Mouse (Mus musculus): ENCODE data around the gene Mlana. TPM values are rescaled to one million over a fixed set of nuclear protein-coding genes. Genes with fewer than 3 reads are reported as not detected.

The Mlana gene
- polyA plus RNA-seq, 1 experiment from 2014 or later, result not detected

DNA sequence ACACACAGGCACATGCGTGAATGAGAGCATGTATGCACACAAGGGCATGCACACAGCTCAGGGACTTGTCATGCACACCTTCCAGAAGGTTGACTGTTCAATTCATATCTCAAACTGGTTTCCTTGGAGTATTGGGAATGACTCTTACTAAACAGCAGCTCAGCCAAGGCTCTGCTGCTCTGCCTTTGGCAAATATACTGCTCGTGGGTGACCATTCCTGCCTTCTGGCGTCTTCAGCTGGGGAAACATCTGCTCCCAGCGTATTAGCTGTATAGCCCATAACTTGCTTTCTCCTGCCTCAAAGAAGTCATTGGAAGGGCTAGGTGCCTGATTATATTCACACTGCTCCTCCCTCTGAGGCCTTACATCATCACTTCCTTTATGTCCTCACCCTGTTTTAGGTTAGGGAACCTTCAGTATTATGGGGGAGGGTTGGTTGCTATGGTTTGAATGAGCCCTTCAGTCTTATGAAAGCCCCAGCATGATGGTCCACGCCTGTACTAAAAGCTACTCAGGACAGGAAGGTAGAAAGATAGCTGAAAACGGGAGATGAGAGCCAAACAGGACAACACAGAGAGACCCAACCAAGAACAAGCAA, 19.3 kb upstream of the Mlana start:
- no peaks in the 10 kb centered on the region for H3K4me1 ChIP-seq (replicated peaks)
- no peak for ATAC-seq
- no peak overlapping the region for H3K27ac ChIP-seq
- H3K4me3 ChIP-seq (replicated peaks), result no peak overlapping the region
- H3K9ac ChIP-seq, result no peak overlapping the region
- H3K9me3 ChIP-seq, result no peaks in the 10 kb centered on the region
- H3K36me3 ChIP-seq, result no peaks in the 10 kb centered on the region
- H3K4me2 ChIP-seq (replicated peaks), result no peak overlapping the region
- no peaks in the 10 kb centered on the region for H3K27me3 ChIP-seq (replicated peaks)
- 77% methylated on average over 6 of the region's 6 CpGs for WGBS

DNA sequence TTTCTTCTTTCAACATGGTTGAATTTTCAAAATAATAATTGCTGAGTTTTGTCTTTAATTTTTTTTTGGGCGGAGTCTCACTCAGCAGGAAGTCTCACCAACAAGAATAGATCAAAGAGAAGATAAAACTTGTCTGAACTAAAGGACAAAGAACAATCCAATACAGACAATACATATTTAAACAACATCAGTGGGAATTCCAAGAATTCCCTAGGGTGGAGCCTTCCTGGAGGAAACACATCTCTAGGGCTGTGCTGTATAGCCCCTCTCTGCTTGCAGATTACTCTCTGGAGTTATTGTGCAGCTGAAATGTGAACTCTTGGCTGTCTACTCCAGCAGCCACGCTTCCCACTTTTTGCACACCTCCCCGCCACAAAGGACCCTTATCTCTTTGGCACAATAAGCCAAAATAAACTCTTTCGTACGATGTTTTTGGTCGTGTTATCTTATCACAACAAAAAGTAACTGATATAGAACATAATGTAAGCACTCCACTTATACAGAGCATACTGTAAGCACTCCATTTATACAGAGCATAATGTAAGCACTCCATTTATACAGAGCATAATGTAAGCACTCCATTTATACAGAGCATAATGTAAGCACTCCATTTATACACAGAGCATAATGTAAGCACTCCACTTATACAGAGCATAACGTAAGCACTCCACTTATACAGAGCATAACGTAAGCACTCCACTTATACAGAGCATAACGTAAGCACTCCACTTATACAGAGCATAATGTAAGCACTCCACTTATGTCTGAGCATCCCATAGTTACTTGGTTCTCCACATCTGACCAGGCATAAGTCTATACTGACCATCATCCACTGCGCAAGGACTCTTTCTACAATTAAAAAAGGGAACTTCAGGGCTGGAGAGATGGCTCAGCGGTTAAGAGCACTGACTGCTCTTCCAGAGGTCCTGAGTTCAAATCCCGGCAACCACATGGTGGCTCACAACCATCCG, 17.2 kb upstream of the Mlana start:
- no peaks in the 10 kb centered on the region for H3K36me3 ChIP-seq

DNA sequence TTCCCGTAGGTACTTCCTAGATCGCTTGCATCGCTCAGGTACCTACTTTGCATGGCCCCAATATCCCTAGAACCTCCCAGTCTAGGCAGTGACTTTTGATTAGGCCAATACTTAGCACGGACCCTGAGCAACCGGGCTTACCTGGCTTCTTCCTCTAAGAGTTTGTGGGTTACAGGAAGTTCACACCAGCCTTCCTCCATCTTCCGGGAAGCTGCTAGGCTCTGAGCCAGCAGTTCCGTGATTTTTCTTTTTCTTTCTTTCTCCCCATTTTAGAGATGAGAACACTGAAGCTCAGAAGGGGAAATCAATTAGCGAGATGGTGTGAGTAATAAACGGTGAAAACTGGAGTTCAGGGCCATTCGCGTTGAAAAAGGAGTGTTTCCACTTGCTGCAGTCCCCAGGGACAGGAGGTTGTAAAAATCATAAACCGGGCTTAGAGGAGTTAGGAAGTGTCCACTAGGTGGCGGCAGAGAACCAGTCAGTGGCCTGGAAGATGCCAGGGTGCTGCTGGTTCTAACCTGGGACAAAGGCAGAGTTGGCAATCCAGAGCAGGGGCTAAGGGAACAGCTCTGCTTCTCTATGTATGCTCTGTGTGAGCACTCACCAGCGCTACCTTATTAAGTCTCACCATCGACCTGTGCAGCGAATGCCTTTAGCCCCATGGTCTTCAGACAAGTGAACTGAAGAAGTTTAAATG, 13.6 kb upstream of the Mlana start:
- H3K9ac ChIP-seq, result no peak overlapping the region
- 0 out of 2 replicates have a peak, but pooled peaks cover 2% of the 10 kb centered on the region for H3K9me3 ChIP-seq
- no peak overlapping the region for H3K4me2 ChIP-seq (replicated peaks)
- ATAC-seq, result peak; percentile 20; the same call in 1 of the 2 replicates
- 52% methylated on average over 16 of the region's 16 CpGs for WGBS
- H3K4me3 ChIP-seq (replicated peaks), result no peak overlapping the region
- H3K27me3 ChIP-seq (replicated peaks), result no peaks in the 10 kb centered on the region
- H3K27ac ChIP-seq, result no peak overlapping the region
- no peaks in the 10 kb centered on the region for H3K36me3 ChIP-seq
- H3K4me1 ChIP-seq (replicated peaks), result no peaks in the 10 kb centered on the region

More for the DNA sequence above, 17.2 kb upstream of the Mlana start:
- 56% methylated on average over 13 of the region's 13 CpGs for WGBS
- ATAC-seq, result no peak
- no peaks in the 10 kb centered on the region for H3K27me3 ChIP-seq (replicated peaks)
- 0 out of 2 replicates have a peak, but pooled peaks cover 2% of the 10 kb centered on the region for H3K9me3 ChIP-seq
- H3K4me3 ChIP-seq (replicated peaks), result no peak overlapping the region
- H3K27ac ChIP-seq, result no peak overlapping the region
- H3K4me1 ChIP-seq (replicated peaks), result no peaks in the 10 kb centered on the region
- H3K9ac ChIP-seq, result no peak overlapping the region
- no peak overlapping the region for H3K4me2 ChIP-seq (replicated peaks)

DNA sequence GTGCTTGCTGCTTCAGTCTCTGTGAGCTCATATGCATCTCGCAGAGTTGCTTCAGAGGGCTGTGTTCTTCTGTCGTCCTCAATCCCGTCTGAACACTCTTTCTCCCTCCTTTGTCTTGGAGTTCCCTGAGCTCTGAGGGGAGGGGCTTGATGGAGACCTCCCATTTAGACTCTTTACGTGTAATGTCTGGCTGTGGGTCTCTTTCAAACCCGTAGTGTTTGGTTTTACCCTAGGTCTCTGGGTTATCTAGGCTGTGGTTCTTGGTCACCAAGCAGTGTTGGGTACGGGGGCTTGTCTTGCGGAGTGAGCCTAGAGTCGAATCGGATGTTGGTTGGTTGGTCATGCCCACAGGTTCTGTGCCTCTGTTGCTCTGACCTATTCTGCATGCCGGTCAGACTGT, 2.6 kb upstream of the Mlana start:
- Histone ChIP-seq H3K9ac (no peak overlapping the region), H3K27ac (no peak overlapping the region), H3K4me3 (replicated peaks) (no peak overlapping the region), H3K36me3 (no peaks in the 10 kb centered on the region), H3K27me3 (replicated peaks) (no peaks in the 10 kb centered on the region), H3K4me1 (replicated peaks) (no peaks in the 10 kb centered on the region), H3K4me2 (replicated peaks) (no peak overlapping the region), H3K9me3 (no peaks in the 10 kb centered on the region)
- no peak for ATAC-seq
- WGBS, result 88% methylated on average over 10 of the region's 10 CpGs

DNA sequence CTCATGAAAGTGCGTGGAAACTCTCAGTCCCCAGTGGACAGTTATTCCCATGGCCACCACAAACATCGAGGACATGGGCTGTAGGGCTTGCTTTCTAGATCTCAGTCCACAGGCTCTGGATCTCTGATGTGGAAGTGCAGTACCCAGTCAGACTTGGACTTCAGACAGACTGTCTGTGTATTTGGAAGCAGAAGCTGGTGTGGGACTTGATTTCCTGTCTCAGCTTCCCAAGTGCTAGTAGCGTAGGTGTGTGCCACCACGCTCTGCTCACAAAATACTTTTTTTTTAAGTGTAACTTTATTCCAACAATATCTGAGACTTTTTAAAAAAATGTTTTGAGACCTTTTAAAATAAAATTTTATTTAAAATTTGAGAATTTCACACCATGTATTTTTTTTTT, 1.3 kb upstream of the Mlana start:
- no peak overlapping the region for H3K4me3 ChIP-seq (replicated peaks)
- H3K4me1 ChIP-seq (replicated peaks), result no peaks in the 10 kb centered on the region
- H3K27me3 ChIP-seq (replicated peaks), result no peaks in the 10 kb centered on the region
- no peaks in the 10 kb centered on the region for H3K9me3 ChIP-seq
- H3K4me2 ChIP-seq (replicated peaks), result no peak overlapping the region
- whole genome bisulfite sequencing, result 87% methylated on average over 4 of the region's 4 CpGs
- no peaks in the 10 kb centered on the region for H3K36me3 ChIP-seq
- no peak overlapping the region for H3K27ac ChIP-seq
- H3K9ac ChIP-seq, result no peak overlapping the region
- ATAC-seq, result no peak

DNA sequence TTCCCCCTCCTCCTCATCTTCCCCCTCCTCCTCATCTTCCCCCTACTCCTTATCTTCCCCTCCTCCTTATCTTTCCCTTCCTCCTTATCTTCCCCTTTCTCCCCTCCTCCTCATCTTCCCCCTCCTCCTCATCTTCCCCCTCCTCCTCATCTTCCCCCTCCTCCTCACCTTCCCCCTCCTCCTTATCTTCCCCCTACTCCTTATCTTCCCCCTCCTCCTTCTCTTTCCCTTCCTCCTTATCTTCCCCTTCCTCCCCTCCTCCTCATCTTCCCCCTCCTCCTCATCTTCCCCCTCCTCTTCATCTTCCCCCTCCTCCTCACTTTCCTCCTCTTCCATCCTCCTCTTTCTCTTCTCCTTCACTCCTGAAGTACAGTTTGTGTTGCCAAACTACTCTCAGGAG, 784 bp upstream of the Mlana start:
- H3K9ac ChIP-seq, result no peak overlapping the region
- no peak for ATAC-seq
- no peak overlapping the region for H3K4me2 ChIP-seq (replicated peaks)
- H3K27ac ChIP-seq, result no peak overlapping the region
- no peaks in the 10 kb centered on the region for H3K9me3 ChIP-seq
- no peaks in the 10 kb centered on the region for H3K27me3 ChIP-seq (replicated peaks)
- H3K4me1 ChIP-seq (replicated peaks), result no peaks in the 10 kb centered on the region
- H3K4me3 ChIP-seq (replicated peaks), result no peak overlapping the region
- H3K36me3 ChIP-seq, result no peaks in the 10 kb centered on the region

DNA sequence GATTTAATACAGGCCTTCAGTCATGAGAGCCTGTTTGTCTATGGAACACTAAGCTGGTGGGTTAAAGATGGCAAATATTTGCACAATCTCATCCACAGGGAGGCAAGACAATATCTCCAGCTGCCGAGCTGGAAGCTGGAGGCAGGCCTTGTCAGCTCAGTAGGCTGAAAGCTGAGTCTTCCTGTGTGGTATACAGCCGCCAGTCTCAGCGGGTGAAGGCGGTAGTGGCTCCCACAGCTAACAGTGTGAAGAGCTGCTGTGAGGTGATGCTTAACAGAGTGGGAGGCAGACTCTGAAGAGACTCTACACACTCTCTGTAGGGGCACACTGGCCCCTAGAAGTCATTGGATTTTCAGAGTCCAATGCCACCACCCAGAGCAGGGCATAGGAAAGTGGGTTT, 4.1 kb downstream of the Mlana start:
- 65% methylated on average over 4 of the region's 4 CpGs for WGBS
- no peaks in the 10 kb centered on the region for H3K27me3 ChIP-seq (replicated peaks)
- H3K4me1 ChIP-seq (replicated peaks), result no peaks in the 10 kb centered on the region
- no peak overlapping the region for H3K4me2 ChIP-seq (replicated peaks)
- no peak for ATAC-seq
- no peak overlapping the region for H3K27ac ChIP-seq
- H3K36me3 ChIP-seq, result no peaks in the 10 kb centered on the region
- no peak overlapping the region for H3K4me3 ChIP-seq (replicated peaks)
- H3K9ac ChIP-seq, result no peak overlapping the region
- no peaks in the 10 kb centered on the region for H3K9me3 ChIP-seq

DNA sequence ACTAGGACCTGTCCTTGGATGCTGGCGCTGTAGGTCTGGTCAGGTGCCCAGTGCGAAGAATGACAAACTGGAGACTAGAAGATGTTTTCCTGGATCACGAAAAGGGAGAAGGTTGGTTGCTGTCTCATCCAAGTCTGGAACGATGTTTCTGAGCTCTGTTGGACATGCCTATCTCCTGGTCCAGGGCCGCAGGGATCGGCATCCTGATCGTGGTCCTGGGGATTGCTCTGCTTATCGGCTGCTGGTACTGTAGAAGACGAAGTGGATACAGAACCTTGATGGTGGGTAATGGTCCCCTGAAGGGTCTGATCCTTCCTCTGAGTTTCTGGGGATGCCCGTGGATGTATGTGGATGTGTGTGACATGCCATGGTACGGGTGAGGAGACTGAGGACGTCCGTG, 6.8 kb downstream of the Mlana start:
- H3K9ac ChIP-seq, result no peak overlapping the region
- no peak overlapping the region for H3K27ac ChIP-seq
- WGBS, result 95% methylated on average over 13 of the region's 13 CpGs
- no peak overlapping the region for H3K4me3 ChIP-seq (replicated peaks)
- ATAC-seq, result no peak
- H3K27me3 ChIP-seq (replicated peaks), result no peaks in the 10 kb centered on the region
- H3K4me2 ChIP-seq (replicated peaks), result no peak overlapping the region
- no peaks in the 10 kb centered on the region for H3K9me3 ChIP-seq
- no peaks in the 10 kb centered on the region for H3K36me3 ChIP-seq
- H3K4me1 ChIP-seq (replicated peaks), result no peaks in the 10 kb centered on the region

DNA sequence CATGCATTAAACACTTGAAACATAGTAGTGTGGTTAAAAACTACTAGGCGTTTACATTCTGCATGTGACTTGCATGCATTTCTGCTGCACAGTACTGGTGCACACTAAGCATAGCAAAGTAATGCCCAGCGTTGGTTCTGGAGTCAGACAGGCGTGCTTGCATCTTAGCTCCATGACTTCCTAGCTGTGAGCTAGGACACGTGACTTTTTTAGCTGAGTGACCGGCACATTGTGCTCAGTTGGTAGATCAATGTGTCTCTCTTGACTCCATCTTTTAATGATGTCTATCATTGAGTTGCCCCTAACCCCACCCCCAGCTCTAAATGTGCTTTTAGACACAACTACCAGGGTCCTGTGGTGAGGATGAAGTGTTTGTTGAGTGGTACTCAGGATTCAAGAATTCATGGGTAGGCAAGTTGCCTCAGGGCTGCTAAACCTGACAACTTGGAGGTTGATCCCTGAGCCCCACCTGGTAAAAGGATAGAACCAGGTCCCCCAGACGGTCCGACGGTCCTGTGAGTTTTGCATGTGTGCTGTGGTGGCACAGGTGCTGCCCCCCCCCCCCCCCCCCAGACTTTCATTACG, 9.8 kb downstream of the Mlana start:
- no peaks in the 10 kb centered on the region for H3K9me3 ChIP-seq
- H3K4me3 ChIP-seq (replicated peaks), result no peak overlapping the region
- H3K36me3 ChIP-seq, result no peaks in the 10 kb centered on the region
- H3K9ac ChIP-seq, result no peak overlapping the region
- no peak overlapping the region for H3K4me2 ChIP-seq (replicated peaks)
- H3K27ac ChIP-seq, result no peak overlapping the region
- WGBS, result 83% methylated on average over 9 of the region's 9 CpGs
- H3K4me1 ChIP-seq (replicated peaks), result no peaks in the 10 kb centered on the region
- H3K27me3 ChIP-seq (replicated peaks), result no peaks in the 10 kb centered on the region
- ATAC-seq, result no peak

DNA sequence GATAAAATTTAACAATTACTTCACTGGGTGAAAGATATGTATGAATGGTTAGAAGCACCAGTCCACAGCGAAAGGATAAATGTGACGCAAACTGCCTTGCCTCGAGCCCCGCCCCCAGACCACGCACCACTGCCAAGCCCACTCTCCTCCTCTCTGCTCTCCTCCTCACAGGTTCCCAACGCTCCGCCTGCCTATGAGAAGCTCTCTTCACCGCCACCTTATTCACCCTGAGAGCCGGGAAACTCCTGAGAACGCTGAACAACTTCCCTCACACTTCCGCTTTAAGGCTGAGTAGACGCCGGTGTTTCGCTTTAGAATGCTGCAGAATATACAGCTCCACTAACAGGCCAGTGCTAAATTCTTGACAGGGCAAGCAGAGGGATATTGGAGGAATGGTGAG, 10.4 kb downstream of the Mlana start:
- H3K27me3 ChIP-seq (replicated peaks), result no peaks in the 10 kb centered on the region
- no peaks in the 10 kb centered on the region for H3K36me3 ChIP-seq
- H3K27ac ChIP-seq, result no peak overlapping the region
- peak overlapping the region; percentile 48 for H3K4me2 ChIP-seq (replicated peaks)
- no peaks in the 10 kb centered on the region for H3K4me1 ChIP-seq (replicated peaks)
- WGBS, result 45% methylated on average over 14 of the region's 14 CpGs
- H3K4me3 ChIP-seq (replicated peaks), result peak overlapping the region; percentile 29
- no peak overlapping the region; the same call in 1 of the 2 replicates for H3K9ac ChIP-seq
- no peak for ATAC-seq
- H3K9me3 ChIP-seq, result no peaks in the 10 kb centered on the region

DNA sequence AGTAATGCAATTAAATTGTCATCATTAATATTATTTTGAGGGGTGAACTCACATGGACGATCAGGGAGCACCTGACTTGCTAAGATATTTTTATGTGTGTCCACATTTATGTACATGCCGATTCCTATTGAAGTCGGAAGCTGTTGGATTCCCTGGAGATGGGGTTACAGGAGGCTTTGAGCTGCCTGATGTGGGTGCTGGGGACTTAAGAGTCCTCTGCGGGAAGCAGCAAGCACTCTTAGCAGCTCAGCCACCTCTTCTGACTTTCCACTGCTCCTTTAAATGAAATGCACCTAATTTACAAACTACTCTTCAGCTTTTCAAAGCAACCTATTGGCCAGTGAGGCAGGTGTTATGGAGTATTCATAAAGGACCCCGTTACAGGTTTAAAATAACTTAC, 10.8 kb downstream of the Mlana start:
- Histone ChIP-seq H3K9me3 (no peaks in the 10 kb centered on the region), H3K4me2 (replicated peaks) (peak overlapping the region; percentile 48), H3K4me1 (replicated peaks) (no peaks in the 10 kb centered on the region), H3K4me3 (replicated peaks) (peak overlapping the region; percentile 29; the same call in 1 of the 2 replicates), H3K36me3 (no peaks in the 10 kb centered on the region), H3K9ac (no peak overlapping the region), H3K27me3 (replicated peaks) (no peaks in the 10 kb centered on the region), H3K27ac (no peak overlapping the region)
- WGBS, result 61% methylated on average over 5 of the region's 5 CpGs
- no peak for ATAC-seq

DNA sequence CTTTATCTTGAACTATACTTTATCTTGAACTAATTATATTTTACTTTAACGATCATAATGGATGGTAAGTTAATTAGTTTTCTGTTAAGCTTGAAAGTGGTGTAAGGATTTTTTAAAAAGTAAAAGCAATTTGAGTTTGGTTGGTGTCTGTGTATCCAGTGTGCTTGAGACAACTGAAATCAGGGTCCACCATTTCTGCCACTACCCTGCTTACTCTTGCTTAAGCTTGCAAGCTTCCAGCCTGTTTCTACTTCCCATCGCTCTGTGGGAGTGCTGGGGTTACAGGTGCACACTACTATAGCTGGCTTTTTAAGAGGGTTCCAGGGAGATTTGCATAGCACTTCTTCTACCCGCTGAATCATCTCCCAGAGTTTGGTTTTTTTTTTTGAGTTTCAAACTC, 11.8 kb downstream of the Mlana start:
- no peaks in the 10 kb centered on the region for H3K9me3 ChIP-seq
- no peaks in the 10 kb centered on the region for H3K27me3 ChIP-seq (replicated peaks)
- WGBS, result 88% methylated on average over 3 of the region's 3 CpGs
- H3K36me3 ChIP-seq, result no peaks in the 10 kb centered on the region
- no peaks in the 10 kb centered on the region for H3K4me1 ChIP-seq (replicated peaks)
- H3K9ac ChIP-seq, result no peak overlapping the region
- no peak overlapping the region for H3K4me3 ChIP-seq (replicated peaks)
- H3K4me2 ChIP-seq (replicated peaks), result no peak overlapping the region
- no peak overlapping the region for H3K27ac ChIP-seq
- no peak for ATAC-seq
